Mouse (Mus musculus): Measurements from ENCODE around the gene Pgp.

Pgp gene

DNA sequence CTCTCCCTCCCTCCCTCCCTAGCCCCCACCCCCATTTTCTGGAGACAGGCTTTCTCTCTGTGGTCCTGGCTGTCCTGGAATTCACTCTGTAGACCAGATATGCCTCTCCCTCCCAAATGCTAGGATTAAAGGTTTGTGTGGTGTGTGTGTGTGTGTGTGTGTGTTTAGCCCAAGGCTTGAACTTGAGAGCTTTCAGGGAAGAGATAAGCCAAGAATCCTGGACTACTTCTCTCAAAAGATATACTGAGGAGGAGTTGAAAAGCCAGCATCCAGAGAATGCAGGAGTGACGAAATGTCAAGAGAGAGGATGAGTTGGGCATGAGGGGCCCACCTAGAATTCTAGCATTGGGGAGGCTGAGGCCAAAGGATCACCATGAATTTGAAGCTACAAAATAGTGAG, 7.3 kb upstream of the Pgp start:
- no peak for DNase-seq

- no peak for DNase-seq
Observed at GRCm38 (mm10) chr17:24463374-24464133, 6.6 kb upstream of the Pgp start.

GRCm38 (mm10) chr17:24468636-24469246, 1.5 kb upstream of the Pgp start:
- DNase-seq: no peak

DNA sequence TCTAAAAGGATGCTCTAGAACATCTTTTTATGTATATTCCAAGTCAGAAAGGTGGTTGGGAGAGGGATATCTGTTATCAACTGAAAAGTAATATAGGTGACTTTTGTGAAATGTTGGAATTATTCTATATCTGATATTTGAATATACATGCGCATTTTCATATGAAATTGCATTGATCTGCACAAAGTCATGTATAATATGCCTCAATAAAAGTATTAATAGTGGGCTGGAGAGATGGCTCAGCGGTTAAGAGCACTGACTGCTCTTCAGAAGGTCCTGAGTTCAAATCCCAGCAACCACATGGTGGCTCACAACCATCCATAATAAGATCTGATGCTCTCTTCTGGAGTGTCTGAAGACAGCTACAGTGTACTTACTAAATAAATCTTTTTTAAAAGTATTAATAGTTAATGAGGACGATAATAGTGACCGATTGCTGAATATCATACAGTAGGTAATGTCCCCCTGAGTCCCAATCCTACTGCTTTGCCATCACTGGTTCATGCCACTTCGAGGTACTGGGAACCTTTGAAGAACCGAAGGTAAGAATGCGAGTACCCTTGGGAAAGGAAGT, 769 bp upstream of the Pgp start:
- DNase-seq: no peak

GRCm38 (mm10) chr17:24470701-24471527, 722 bp downstream of the Pgp start:
- DNase-seq: peak; percentile 51

DNA sequence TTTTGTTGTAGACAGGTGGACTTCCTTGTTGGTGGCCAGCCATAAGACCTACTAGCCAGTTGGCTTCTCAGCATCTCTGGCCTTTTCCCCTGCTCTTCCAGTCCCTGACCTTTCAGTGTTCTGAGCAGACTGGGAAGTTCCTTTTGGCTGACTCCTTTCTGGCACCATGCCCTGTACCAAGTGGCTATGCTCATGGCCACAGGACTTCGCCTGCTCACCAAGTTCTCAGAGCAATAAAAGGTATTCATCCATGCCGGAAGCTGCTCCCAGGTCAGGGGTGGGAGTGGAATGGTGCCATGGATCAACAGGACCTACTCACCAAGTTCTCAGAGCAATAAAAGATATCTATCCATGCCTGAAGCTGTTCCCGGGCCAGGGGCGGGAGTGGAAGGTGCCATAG, 2.3 kb downstream of the Pgp start:
- DNase-seq: no peak

DNA sequence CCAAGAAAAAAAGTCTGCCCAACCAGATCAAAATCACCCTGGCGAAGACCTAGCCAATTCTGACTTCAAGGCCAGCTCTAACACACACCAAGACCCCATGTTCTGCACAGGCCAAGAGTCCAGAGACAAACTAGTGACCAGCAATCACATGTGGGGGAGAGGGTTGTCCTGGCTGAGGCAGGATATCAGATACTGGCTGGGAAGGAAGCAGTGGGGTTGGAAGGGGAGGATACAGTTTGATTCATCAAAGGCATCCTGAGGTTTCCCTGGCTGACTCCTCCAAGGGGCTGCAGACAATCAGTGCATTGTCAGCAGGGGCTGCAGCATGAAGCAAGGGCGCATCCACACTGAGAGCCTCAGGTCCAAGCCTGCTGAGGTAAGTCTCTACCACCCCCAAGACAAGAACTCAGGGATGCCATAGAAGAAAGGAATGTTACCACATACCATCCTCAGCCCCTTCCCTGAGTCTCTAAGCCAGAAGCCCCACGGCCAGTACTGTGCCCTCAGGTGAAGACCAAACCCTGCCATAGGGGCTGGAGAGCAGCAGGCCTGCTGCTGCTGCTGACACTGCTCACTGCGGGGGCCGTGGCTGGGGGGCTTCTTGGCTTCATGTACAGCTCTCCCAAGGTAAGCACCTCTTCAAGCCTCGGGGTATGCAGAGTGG, 3.6 kb downstream of the Pgp start, which contains the start of gene Bricd5:
Gene Bricd5 (plus strand): TSS at position 273 of the 664 bp plus-strand sequence.
- no peak for DNase-seq

- DNase-seq: peak; percentile 58
Observed at GRCm38 (mm10) chr17:24474557-24474956, 4.4 kb downstream of the Pgp start.

- no peak for DNase-seq
Observed at GRCm38 (mm10) chr17:24475586-24475985, 5.4 kb downstream of the Pgp start.

DNA sequence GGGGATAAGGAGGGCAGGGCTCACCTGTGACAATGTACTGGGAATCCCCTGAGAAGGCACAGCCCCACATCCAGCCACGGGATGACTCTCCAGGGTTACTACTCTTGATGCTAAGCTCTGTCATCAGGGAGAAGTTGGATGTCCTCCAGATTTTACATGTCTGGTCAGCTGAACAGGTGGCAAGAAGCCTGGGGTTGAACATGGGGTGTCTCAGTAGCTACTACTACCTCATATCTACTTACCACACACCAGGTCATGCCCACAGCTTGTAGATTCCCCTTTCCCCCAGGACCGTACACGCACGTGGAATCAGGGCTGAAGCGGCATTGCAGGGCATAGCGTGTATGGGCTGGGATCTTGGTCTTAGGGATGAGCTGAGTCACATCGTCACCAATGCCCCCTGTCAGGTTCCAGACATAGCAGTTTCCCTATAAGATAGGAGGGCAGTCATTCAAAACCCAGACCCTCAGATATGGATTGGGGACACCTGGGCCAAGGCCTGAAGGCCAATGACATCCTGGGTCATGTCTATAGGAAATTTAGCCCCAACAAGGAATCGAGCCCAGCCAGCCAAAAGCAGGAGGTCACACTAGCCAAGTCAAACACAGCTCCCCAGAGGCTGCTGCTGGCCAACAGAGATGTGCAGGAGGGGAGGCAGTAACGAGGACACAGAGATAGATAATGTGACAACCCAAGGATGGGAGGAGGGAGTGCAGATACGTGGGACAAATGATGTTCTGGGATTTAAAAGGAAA, 6.0 kb downstream of the Pgp start:
- DNase-seq: no peak

DNA sequence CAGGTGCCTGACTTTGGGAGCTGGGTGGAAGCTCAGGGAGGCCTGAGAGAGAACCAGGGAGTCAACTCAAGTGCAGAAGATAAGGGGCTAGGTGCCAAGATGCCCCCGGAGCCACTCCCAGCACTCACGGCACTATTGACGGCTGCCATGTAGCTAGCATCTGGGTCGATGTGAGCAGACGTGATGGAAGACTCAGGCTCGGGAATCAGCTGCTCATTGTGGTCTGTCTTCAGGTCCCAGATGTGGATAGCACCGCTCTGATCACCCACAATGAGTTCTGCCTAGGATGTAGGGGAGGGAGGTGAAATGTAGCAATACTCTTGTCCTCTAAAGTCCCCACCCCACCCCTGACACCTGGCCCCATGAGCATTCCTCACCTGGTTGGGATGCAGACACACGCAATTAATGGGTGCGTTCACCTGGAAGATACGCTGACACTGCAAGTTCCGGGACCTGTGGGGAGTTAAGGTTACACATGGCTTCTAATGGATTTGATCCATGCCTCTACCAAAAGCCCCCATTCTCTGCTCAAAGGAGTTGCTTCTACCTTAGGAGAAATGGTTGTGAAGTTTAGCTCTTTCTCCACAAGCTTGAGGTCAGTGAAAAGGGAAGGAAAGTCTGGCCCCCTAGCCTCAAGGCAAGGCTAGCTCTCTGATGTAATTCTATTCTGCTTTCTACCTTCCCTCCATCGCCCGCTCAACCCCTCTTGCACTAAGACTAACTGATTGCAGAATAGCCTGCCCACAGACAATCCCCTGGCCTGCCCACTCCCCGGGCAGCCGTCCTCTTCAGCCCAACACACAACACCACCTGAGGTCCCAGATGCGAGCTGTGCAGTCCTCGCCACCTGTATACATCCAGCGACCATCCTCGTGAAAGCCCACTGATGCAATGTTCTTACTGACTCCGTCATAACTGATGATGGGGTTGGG, 7.1 kb downstream of the Pgp start:
- DNase-seq: no peak

GRCm38 (mm10) chr17:24477985-24478600, 7.9 kb downstream of the Pgp start:
- DNase-seq: no peak

DNA sequence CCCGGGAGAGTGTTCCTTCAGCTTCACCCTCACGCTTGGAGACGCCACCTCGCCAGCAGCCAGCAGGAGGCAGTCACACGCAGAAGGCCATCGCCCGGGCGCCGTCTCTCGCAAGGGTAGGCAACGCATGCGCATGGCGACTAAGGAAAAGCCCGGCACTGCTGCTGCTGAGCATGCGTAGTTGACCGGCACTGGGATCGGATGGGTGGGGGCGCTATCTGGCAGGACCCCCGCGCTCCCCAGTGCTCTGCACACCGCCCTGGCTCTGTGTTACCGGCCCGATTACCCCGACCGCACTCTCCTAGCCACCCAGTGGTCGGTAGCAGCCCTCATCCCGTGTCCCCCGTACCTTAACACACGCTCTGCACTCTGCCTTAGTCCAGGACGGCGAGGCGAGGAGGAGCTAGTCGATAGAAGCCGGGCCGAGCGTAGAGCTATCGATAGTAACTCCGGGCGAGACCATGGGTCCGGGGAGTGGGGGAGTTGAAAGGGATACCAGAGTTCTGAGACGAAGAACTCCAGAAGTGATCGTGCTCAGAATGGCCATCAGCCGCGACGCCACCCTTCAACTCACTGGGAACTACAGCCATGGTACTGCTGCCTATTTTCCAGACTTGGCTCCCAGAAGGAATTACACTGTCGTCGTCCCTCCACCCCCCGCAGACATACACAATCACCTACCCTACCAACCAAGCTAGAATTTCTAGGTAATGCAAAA, 8.6 kb downstream of the Pgp start, which contains the start of gene Mlst8:
Gene Mlst8 (minus strand): TSS at position 416 of the 718 bp plus-strand sequence.
- peak; percentile 97 for DNase-seq

- DNase-seq: no peak
Observed at GRCm38 (mm10) chr17:24479431-24479830, 9.2 kb downstream of the Pgp start.

DNA sequence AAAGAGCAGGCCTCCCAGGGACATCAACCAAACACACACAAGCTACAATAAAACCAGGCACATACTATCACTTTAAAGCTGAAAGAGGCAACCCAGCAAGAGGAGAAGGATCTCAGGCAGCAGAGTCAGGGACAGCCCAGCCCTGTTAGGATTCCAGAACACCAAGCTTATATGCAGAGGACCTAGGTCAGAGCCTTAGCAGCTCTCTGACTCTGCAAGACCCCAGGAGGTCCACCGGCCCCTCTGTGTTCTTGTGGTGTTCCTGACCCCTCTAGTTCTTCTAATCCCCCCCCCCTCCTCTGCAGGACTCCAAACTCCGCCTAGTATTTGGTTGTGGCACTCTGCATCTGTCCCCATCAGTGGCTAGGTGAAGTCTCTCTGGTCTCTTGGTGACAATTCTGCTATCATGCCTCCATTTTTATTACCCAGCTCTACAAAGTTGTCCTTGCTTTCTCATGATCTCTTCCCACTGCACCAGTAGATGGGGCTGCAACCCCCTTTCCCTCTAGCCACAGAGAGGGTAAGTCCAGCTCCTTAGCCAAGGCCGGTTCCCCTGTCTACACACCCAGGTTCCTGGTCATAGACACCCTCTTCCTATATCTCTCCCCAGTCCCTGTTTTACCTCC, 10.1 kb downstream of the Pgp start:
- no peak for DNase-seq

DNA sequence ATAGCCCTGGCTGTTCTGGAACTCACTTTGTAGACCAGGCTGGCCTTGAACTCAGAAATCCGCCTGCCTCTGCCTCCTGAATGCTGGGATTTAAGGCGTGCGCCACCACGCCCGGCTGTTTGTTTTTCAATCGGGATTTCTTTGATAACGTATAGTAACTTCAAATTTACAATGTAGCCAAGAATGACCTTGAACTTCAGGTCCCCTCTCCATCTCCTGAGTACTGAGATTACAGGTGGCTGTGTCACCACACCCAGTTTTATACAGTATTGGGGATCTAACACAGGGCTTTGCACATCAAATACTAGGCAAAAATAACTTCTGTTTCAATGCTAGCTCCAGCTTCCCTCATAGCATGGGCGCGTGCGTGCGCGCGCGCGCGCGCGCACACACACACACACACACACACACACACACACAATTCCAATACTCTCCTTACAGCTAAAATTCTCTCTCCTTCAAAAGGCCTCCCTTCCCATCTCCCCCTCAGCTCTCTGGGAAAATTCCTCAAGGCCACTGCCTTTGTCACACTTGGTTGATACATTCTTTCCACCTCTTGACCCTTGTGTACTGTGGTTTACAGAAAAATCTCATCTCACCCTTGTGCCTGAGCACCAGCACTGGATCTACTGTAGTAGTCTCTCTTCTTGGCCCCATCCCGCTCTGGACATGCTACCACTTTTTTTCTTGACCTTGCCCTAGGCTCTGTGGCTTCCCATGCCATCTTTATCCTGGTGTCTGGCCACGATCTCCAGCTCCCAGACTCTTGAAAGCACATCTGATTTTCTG, 11.0 kb downstream of the Pgp start:
- no peak for DNase-seq

DNA sequence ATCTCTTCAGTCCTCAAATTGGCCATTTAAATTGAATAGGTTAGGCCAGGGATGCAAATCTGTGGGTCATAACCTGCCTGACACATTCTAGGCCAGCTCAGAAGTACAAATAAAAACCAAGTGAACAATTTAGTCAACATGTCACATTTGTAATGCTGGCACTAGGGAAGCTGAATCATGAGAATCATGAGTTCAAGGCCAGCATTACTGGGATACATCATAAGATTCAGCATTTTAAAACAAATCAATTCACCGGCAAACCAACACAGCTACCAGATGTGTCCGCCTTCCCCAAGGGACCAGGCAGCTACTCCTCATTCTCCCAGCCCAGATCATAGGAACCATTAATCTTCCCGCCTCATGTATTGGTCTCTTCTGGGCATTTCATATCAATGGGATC, 13.3 kb downstream of the Pgp start:
- no peak for DNase-seq
